Mouse (Mus musculus): ENCODE results near the gene Supv3l1.
A peak's percentile ranks its signal among the peaks of the same experiment; 100 is the strongest.

The Supv3l1 gene

GRCm38 (mm10) chr10:62412906-62413605 is 36.5 kb downstream of the Supv3l1 start:
- peak; percentile 25 for DNase-seq

DNA sequence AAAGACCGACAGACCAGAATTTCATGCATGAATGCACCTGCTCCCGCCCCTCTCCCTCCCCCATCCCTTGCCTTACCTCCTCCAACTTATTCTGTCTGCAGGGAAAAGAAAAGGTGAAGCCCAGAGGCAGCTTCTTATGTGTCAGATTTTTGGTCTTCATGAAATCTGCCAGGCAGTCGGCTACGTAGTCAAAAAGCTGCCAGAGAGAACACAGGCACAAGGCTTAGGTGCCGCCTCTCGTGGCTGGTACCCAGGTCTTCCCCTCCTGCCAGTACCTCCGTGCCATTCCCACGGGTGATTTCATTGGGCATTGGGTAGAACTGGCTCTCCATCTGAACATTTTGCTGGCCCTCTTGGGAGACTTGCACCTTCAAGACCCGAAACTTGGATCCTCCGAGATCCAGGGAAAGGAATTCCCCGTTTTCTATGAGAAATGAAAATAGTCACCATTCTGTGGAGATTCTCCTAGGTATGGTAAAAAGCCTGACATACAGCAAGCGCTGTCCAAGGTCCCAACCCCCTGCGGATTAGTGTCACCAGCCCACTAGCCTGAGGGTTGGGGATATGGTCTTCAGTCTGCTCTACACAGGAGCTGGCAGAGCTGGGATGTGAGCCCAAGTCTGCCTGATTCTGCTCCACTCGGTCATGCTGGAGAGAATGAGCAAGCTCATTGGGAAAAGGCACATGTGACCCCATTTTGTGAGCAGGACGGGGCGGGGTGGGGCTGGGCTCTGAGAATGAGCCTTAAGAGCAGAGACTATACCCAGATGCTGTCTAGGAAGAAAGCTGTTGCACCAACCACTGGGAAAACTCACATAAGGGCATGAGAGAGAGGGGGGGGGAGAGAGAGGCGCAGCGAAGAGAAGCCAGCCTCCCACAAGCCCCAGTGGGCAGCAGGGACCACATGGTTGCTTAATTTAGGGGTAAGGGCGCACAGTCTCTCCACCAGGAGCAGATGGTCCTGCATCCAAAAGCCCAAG is 37.8 kb downstream of the Supv3l1 start:
- DNase-seq: no peak

GRCm38 (mm10) chr10:62410943-62411342 is 38.6 kb downstream of the Supv3l1 start:
- peak; percentile 72 for DNase-seq

DNA sequence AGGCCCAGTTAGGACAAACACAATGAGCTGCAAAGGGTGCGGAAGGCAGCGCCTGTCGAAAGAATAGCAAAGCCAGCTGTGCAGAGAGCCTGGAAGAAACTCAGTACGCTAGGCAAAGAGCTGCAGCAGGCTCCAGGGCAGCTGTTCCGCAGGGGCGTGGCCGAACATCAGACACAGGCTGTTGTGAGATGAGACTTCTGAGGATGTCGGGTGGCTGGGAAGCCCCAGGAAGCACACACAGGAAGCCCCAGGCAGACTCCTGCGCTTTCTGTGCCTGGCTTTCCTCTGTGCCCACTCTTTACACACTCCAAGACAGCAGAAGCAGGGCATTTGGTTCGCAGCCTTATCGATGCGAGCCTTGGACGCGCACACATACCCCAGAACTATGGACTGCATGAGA is 44.6 kb downstream of the Supv3l1 start:
- DNase-seq: no peak

GRCm38 (mm10) chr10:62401641-62402111 is 47.9 kb downstream of the Supv3l1 start:
- DNase-seq: no peak

GRCm38 (mm10) chr10:62383011-62383410 is 66.5 kb downstream of the Supv3l1 start:
- no peak for DNase-seq

DNA sequence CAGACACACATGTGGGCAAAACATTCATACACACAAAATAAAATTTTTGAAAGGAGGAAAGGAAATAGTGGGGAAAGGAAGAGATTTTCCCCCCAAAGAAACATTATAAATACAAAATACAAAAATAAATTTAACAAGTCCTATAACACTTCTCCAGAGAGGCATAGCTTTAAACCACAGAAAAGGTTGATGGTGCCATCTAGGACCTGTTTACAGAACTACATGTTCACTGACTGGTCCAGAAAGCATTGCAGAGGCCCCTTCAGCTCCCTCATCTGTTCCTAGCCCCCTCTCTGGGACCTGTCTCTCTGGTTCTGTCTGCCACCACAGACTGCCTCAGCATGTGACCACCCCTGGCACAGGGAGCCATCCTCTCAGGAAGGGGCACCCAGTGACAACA is 68.6 kb downstream of the Supv3l1 start:
- no peak for DNase-seq

- DNase-seq: no peak
These were observed 69.7 kb downstream of the Supv3l1 start, which contains the start of gene Hk1 for GRCm38 (mm10) chr10:62379808-62380207. Gene Hk1, minus strand, starts transcription at chr10:62379908.

Measured in kidney, adult 18-20 months (tissue).